Mouse (Mus musculus): ENCODE measurements around the gene Coch. TPM values are rescaled to one million over a fixed set of nuclear protein-coding genes. Genes with fewer than 3 reads are reported as not detected.

Coch gene
- polyA plus RNA-seq, 1 experiment = 0.22 TPM

- 62% methylated on average over 5 of the region's 5 CpGs for WGBS
- no peak for TF ChIP-seq POLR2A (IDR thresholded peaks at IDR 0.05; ENCODE audit: low read depth, low read length)
- TF ChIP-seq CTCF (IDR thresholded peaks at IDR 0.05; ENCODE audit: extremely low read depth, insufficient read length, insufficient replicate concordance, low read depth, low read length) = no peak
- no peaks in the 10 kb centered on the region for H3K27me3 ChIP-seq (ENCODE audit: control insufficient read depth, insufficient read depth, low read length)
- H3K4me3 ChIP-seq (ENCODE audit: low read depth, low read length) = no peak overlapping the region
- H3K27ac ChIP-seq (ENCODE audit: insufficient read depth, low read depth, low read length) = no peak overlapping the region
- H3K36me3 ChIP-seq (ENCODE audit: control insufficient read depth, insufficient read depth, low read length) = peaks cover 22% of the 10 kb centered on the region
- H3K4me1 ChIP-seq (ENCODE audit: control insufficient read depth, insufficient read depth, insufficient read length, low read length) = peaks cover 2% of the 10 kb centered on the region; the same call in 1 of the 2 replicates
These were observed 19.2 kb downstream of the Coch start for GRCm38 (mm10) chr12:51612361-51612760.

DNA sequence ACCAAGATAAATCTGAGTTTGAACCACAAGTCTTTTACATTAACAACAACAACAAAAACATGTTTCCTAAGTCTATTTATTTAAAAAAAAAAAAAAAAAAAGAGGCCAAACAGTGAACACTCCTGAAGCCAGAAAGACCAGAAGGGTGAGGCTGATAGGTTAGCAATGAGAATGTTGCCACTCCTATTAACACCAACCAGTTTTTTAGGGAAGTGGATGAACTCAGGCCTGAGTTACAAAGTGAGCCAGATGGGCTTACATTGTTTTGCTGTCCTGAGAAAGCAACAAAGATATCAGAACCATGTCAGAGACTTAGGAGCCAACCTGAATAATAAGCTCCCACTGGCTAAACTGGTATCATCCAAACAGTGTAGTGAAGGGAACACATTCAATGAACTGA lies 27.4 kb downstream of the Coch start:
- Histone ChIP-seq H3K27me3 (ENCODE audit: control insufficient read depth, insufficient read depth, low read length) (no peaks in the 10 kb centered on the region), H3K4me1 (ENCODE audit: control insufficient read depth, insufficient read depth, insufficient read length, low read length) (no peaks in the 10 kb centered on the region), H3K36me3 (ENCODE audit: control insufficient read depth, insufficient read depth, low read length) (peaks cover 22% of the 10 kb centered on the region), H3K27ac (ENCODE audit: insufficient read depth, low read depth, low read length) (no peak overlapping the region), H3K4me3 (ENCODE audit: low read depth, low read length) (no peak overlapping the region)
- TF ChIP-seq POLR2A (IDR thresholded peaks at IDR 0.05; ENCODE audit: low read depth, low read length) (no peak), CTCF (IDR thresholded peaks at IDR 0.05; ENCODE audit: extremely low read depth, insufficient read length, insufficient replicate concordance, low read depth, low read length) (no peak)

GRCm38 (mm10) chr12:51621161-51621560 lies 28.0 kb downstream of the Coch start:
- H3K36me3 ChIP-seq (ENCODE audit: control insufficient read depth, insufficient read depth, low read length) = peaks cover 23% of the 10 kb centered on the region
- TF ChIP-seq POLR2A (IDR thresholded peaks at IDR 0.05; ENCODE audit: low read depth, low read length) = no peak
- TF ChIP-seq CTCF (IDR thresholded peaks at IDR 0.05; ENCODE audit: extremely low read depth, insufficient read length, insufficient replicate concordance, low read depth, low read length) = no peak
- H3K27me3 ChIP-seq (ENCODE audit: control insufficient read depth, insufficient read depth, low read length) = no peaks in the 10 kb centered on the region
- no peaks in the 10 kb centered on the region for H3K4me1 ChIP-seq (ENCODE audit: control insufficient read depth, insufficient read depth, insufficient read length, low read length)
- no peak overlapping the region for H3K27ac ChIP-seq (ENCODE audit: insufficient read depth, low read depth, low read length)
- WGBS = 94% methylated on average over 5 of the region's 5 CpGs
- no peak overlapping the region for H3K4me3 ChIP-seq (ENCODE audit: low read depth, low read length)

- no peak overlapping the region for H3K27ac ChIP-seq (ENCODE audit: insufficient read depth, low read depth, low read length)
- TF ChIP-seq CTCF (IDR thresholded peaks at IDR 0.05; ENCODE audit: extremely low read depth, insufficient read length, insufficient replicate concordance, low read depth, low read length) = no peak
- TF ChIP-seq POLR2A (IDR thresholded peaks at IDR 0.05; ENCODE audit: low read depth, low read length) = no peak
- H3K36me3 ChIP-seq (ENCODE audit: control insufficient read depth, insufficient read depth, low read length) = peaks cover 19% of the 10 kb centered on the region
- 81% methylated on average over 5 of the region's 5 CpGs for WGBS
- H3K4me1 ChIP-seq (ENCODE audit: control insufficient read depth, insufficient read depth, insufficient read length, low read length) = no peaks in the 10 kb centered on the region
- no peak overlapping the region for H3K4me3 ChIP-seq (ENCODE audit: low read depth, low read length)
- H3K27me3 ChIP-seq (ENCODE audit: control insufficient read depth, insufficient read depth, low read length) = no peaks in the 10 kb centered on the region
These were observed 29.7 kb downstream of the Coch start for GRCm38 (mm10) chr12:51622670-51623365.

DNA sequence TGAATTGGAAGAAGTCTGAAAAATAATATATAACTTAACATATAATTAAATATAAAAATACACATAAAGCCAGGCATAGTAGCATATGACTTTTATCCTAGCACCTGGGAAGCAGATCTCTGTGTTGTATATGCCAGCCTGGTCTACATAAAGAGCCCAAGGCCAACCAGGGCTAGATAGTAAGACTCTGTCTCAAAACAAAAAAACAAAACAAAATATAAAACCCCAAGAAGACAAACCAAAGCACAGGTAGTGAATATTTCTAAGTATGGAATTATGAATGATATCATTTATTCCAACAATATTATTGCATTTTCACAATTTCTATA lies 30.2 kb downstream of the Coch start:
- Histone ChIP-seq H3K4me1 (ENCODE audit: control insufficient read depth, insufficient read depth, insufficient read length, low read length) (no peaks in the 10 kb centered on the region), H3K27ac (ENCODE audit: insufficient read depth, low read depth, low read length) (no peak overlapping the region), H3K4me3 (ENCODE audit: low read depth, low read length) (no peak overlapping the region), H3K27me3 (ENCODE audit: control insufficient read depth, insufficient read depth, low read length) (no peaks in the 10 kb centered on the region), H3K36me3 (ENCODE audit: control insufficient read depth, insufficient read depth, low read length) (peaks cover 16% of the 10 kb centered on the region)
- TF ChIP-seq POLR2A (IDR thresholded peaks at IDR 0.05; ENCODE audit: low read depth, low read length) = no peak
- no peak for TF ChIP-seq CTCF (IDR thresholded peaks at IDR 0.05; ENCODE audit: extremely low read depth, insufficient read length, insufficient replicate concordance, low read depth, low read length)

- Histone ChIP-seq H3K27ac (ENCODE audit: insufficient read depth, low read depth, low read length) (no peak overlapping the region), H3K27me3 (ENCODE audit: control insufficient read depth, insufficient read depth, low read length) (no peaks in the 10 kb centered on the region), H3K36me3 (ENCODE audit: control insufficient read depth, insufficient read depth, low read length) (0 out of 2 replicates have a peak, but pooled peaks cover 4% of the 10 kb centered on the region), H3K4me3 (ENCODE audit: low read depth, low read length) (no peak overlapping the region), H3K4me1 (ENCODE audit: control insufficient read depth, insufficient read depth, insufficient read length, low read length) (no peaks in the 10 kb centered on the region)
- 55% methylated on average over 4 of the region's 4 CpGs for WGBS
- TF ChIP-seq CTCF (IDR thresholded peaks at IDR 0.05; ENCODE audit: extremely low read depth, insufficient read length, insufficient replicate concordance, low read depth, low read length) (no peak), POLR2A (IDR thresholded peaks at IDR 0.05; ENCODE audit: low read depth, low read length) (no peak)
These were observed 40.3 kb downstream of the Coch start for GRCm38 (mm10) chr12:51633481-51633880.

GRCm38 (mm10) chr12:51636260-51636659 lies 43.1 kb downstream of the Coch start:
- WGBS = 92% methylated on average over 2 of the region's 2 CpGs
- TF ChIP-seq POLR2A (IDR thresholded peaks at IDR 0.05; ENCODE audit: low read depth, low read length) = no peak
- Histone ChIP-seq H3K4me1 (ENCODE audit: control insufficient read depth, insufficient read depth, insufficient read length, low read length) (no peaks in the 10 kb centered on the region), H3K36me3 (ENCODE audit: control insufficient read depth, insufficient read depth, low read length) (0 out of 2 replicates have a peak, but pooled peaks cover 4% of the 10 kb centered on the region), H3K4me3 (ENCODE audit: low read depth, low read length) (no peak overlapping the region), H3K27ac (ENCODE audit: insufficient read depth, low read depth, low read length) (no peak overlapping the region), H3K27me3 (ENCODE audit: control insufficient read depth, insufficient read depth, low read length) (no peaks in the 10 kb centered on the region)
